Mouse (Mus musculus): Measurements from ENCODE around the gene Gbx1. TPM values are rescaled to one million over a fixed set of nuclear protein-coding genes. Genes with fewer than 3 reads are reported as not detected.

Gene Gbx1
- total and polyA plus RNA-seq, 2 experiments from 2014 or later = 4.1 to 6.5 TPM

DNA sequence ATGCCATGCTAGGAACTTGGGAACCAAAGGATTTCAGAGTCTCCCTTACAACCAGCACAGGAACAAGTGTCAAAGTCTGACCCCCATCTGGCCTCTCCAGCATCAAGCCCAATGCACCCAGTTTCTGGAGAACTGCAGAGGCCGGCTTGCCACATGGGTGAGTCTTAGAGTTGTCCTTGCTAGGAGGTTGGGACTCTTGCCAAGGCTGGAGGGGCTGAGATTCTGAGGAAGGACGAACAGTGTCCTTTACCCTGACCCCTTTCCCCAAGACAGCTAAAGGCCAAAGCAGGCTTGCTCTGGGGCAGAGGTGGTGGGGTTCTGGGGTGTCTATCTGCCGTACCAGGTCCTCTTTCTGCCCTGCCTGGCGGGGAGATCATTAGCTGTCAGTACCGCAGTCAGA, 9.5 kb upstream of the Gbx1 start:
- DNase-seq (ENCODE audit: low spot score) = no peak
- Histone ChIP-seq H3K4me1 (ENCODE audit: insufficient read depth, low read length) (no peaks in the 10 kb centered on the region), H3K9ac (replicated peaks; ENCODE audit: low read length) (no peak overlapping the region), H3K9me3 (ENCODE audit: low read length) (no peaks in the 10 kb centered on the region), H3K27ac (no peak overlapping the region), H3K4me2 (ENCODE audit: low read depth, low read length) (no peak overlapping the region), H3K36me3 (ENCODE audit: insufficient read depth, low read length) (no peaks in the 10 kb centered on the region), H3K4me3 (ENCODE audit: low read length) (no peak overlapping the region), H3K27me3 (ENCODE audit: insufficient read depth, low read length) (0 out of 2 replicates have a peak, but pooled peaks cover 4% of the 10 kb centered on the region)
- 74% methylated on average over 5 of the region's 5 CpGs for WGBS
- ATAC-seq = no peak
- TF ChIP-seq CTCF (IDR thresholded peaks at IDR 0.05; ENCODE audit: low read depth) = no peak

DNA sequence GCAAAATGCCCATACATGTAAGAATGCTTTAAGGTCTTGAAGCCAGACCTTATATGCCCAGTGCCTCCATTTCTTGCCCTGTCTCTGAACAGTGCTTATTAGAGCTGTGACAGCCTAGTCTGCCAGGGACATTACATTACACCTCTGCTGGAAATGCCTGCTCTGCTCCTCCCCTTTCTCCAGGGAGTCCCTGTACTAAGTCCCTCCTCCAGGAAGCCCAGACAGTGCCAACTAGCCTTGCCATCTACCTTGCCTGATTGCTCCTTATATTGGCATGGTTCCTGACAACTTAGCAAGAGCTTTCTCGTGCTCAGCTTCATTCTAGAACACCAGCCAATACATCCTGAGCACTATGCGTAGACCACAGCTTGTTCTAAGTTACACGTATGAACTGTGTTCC, 8.7 kb upstream of the Gbx1 start:
- H3K4me1 ChIP-seq (ENCODE audit: insufficient read depth, low read length) = no peaks in the 10 kb centered on the region
- 75% methylated on average over 3 of the region's 3 CpGs for WGBS
- TF ChIP-seq CTCF (IDR thresholded peaks at IDR 0.05; ENCODE audit: low read depth) = no peak
- 0 out of 2 replicates have a peak, but pooled peaks cover 4% of the 10 kb centered on the region for H3K27me3 ChIP-seq (ENCODE audit: insufficient read depth, low read length)
- H3K36me3 ChIP-seq (ENCODE audit: insufficient read depth, low read length) = no peaks in the 10 kb centered on the region
- H3K4me3 ChIP-seq (ENCODE audit: low read length) = no peak overlapping the region
- no peaks in the 10 kb centered on the region for H3K9me3 ChIP-seq (ENCODE audit: low read length)
- ATAC-seq = no peak
- no peak overlapping the region for H3K27ac ChIP-seq
- no peak overlapping the region for H3K4me2 ChIP-seq (ENCODE audit: low read depth, low read length)
- no peak overlapping the region for H3K9ac ChIP-seq (replicated peaks; ENCODE audit: low read length)
- DNase-seq (ENCODE audit: low spot score) = no peak

DNA sequence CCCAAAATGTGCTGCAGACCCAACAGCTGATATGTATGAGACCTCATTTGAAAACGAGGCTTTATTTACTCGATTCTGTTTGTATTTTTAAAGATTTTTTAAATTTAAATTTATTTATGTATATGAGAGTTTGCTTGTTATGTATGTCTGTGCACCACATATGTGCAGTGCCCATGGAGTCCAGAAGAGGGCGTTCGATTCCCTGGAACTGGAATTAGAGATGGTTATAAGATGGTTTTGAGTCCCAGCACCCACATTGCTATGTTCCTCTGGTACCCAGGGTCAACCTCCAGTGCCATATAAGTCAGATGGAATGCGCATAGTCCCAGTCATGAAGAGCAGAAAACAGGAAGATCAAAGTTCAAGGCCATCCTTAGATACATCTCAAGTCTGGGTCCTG, 7.3 kb upstream of the Gbx1 start:
- Histone ChIP-seq H3K27ac (no peak overlapping the region), H3K4me1 (ENCODE audit: insufficient read depth, low read length) (no peaks in the 10 kb centered on the region), H3K9ac (replicated peaks; ENCODE audit: low read length) (no peak overlapping the region), H3K4me2 (ENCODE audit: low read depth, low read length) (no peak overlapping the region), H3K9me3 (ENCODE audit: low read length) (no peaks in the 10 kb centered on the region), H3K4me3 (ENCODE audit: low read length) (no peak overlapping the region), H3K27me3 (ENCODE audit: insufficient read depth, low read length) (peaks cover 9% of the 10 kb centered on the region), H3K36me3 (ENCODE audit: insufficient read depth, low read length) (no peaks in the 10 kb centered on the region)
- no peak for DNase-seq (ENCODE audit: low spot score)
- 58% methylated on average over 5 of the region's 5 CpGs for WGBS
- TF ChIP-seq CTCF (IDR thresholded peaks at IDR 0.05; ENCODE audit: low read depth) = peak; percentile 36; the same call in 1 of the 2 replicates
- ATAC-seq = no peak

DNA sequence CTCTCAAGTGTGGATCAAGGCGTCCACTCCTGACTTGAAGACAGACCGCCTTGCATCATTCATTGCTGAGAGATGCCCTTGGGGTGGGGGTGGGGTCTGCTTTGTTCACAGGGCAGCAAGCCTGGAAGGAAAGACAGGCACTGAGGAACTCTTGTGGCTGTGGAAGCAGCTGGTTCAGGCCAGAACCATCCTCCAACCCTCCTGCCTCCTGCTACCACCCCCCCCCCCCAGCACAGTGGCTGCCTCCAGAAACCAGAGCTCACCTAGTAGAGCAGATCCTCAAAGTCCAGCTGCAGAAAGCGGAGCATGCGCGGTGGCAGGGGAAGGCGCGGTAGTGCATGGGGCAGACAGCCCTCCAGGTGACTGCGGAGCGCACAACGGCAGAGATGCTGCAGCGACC, 6.4 kb upstream of the Gbx1 start:
- DNase-seq (ENCODE audit: low spot score) = no peak
- TF ChIP-seq CTCF (IDR thresholded peaks at IDR 0.05; ENCODE audit: low read depth) = no peak
- WGBS = 53% methylated on average over 11 of the region's 11 CpGs
- Histone ChIP-seq H3K27me3 (ENCODE audit: insufficient read depth, low read length) (peaks cover 18% of the 10 kb centered on the region), H3K4me2 (ENCODE audit: low read depth, low read length) (no peak overlapping the region), H3K27ac (no peak overlapping the region), H3K9ac (replicated peaks; ENCODE audit: low read length) (no peak overlapping the region), H3K9me3 (ENCODE audit: low read length) (no peaks in the 10 kb centered on the region), H3K36me3 (ENCODE audit: insufficient read depth, low read length) (no peaks in the 10 kb centered on the region), H3K4me1 (ENCODE audit: insufficient read depth, low read length) (no peaks in the 10 kb centered on the region), H3K4me3 (ENCODE audit: low read length) (no peak overlapping the region)
- ATAC-seq = no peak

DNA sequence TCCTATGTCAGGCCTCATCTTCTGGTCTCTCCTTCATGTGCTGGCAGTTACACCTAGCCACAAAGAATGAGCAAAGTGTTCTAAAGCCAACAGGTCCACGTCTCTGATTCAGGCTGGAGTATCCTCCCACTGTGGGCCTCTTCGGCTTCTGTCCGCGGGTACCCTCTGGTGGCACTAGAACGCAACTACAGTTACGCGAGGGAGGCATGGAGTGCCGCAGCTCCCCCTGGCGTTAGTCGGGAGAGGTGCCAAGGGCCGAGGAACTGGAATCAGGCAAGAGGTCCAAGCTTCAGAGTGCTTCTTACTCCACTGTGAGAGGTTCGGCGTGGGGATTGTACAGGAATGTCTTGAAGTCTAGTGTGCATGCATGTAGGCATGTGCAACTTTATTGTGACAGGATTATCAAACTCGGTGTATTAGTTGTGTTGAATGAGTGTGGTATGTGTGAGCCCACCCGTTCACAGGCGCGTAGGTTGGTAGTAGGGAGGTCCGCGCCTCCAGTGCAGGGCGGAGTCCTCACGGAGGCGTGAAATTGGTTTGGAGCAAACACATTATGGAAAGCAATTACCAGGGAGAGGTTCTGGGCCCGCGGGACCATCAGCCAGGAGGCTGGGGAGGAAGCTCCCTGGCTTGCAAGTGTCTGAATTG, 3.2 kb upstream of the Gbx1 start:
- ATAC-seq (peak; percentile 77), DNase-seq (ENCODE audit: low spot score) (peak; percentile 94)
- H3K4me3 ChIP-seq (ENCODE audit: low read length) = no peak overlapping the region
- H3K27ac ChIP-seq = no peak overlapping the region
- 15% methylated on average over 24 of the region's 24 CpGs for WGBS
- no peaks in the 10 kb centered on the region for H3K36me3 ChIP-seq (ENCODE audit: insufficient read depth, low read length)
- peaks cover 27% of the 10 kb centered on the region for H3K27me3 ChIP-seq (ENCODE audit: insufficient read depth, low read length)
- TF ChIP-seq CTCF (IDR thresholded peaks at IDR 0.05; ENCODE audit: low read depth) = peak; percentile 100
- no peaks in the 10 kb centered on the region for H3K9me3 ChIP-seq (ENCODE audit: low read length)
- H3K4me2 ChIP-seq (ENCODE audit: low read depth, low read length) = no peak overlapping the region
- H3K4me1 ChIP-seq (ENCODE audit: insufficient read depth, low read length) = peaks cover 10% of the 10 kb centered on the region; the same call in 1 of the 2 replicates
- H3K9ac ChIP-seq (replicated peaks; ENCODE audit: low read length) = no peak overlapping the region

DNA sequence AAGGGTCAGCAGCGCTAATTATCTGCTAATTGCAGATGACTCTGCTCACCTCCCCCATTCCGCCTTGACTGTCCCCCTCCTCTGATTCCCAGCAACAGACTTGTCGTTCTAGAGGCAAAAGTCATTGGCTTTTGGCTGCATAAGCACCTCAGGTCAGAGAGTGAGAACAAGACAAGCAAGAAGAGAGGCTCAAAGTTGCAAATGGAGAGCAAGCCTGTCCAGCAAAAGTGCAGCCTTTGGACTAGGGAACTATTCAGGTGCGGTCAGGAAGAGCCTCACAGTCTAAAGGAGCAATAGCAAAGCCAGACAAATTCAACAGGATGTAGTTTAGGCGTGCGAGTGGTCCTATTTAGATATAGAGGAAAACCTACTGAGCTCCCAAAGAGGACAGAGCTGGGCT, 778 bp upstream of the Gbx1 start:
- H3K27ac ChIP-seq = no peak overlapping the region
- 15% methylated on average over 6 of the region's 6 CpGs for WGBS
- H3K36me3 ChIP-seq (ENCODE audit: insufficient read depth, low read length) = no peaks in the 10 kb centered on the region
- no peak overlapping the region for H3K9ac ChIP-seq (replicated peaks; ENCODE audit: low read length)
- peaks cover 36% of the 10 kb centered on the region for H3K27me3 ChIP-seq (ENCODE audit: insufficient read depth, low read length)
- H3K9me3 ChIP-seq (ENCODE audit: low read length) = no peaks in the 10 kb centered on the region
- no peak for DNase-seq (ENCODE audit: low spot score)
- peaks cover 10% of the 10 kb centered on the region; the same call in 1 of the 2 replicates for H3K4me1 ChIP-seq (ENCODE audit: insufficient read depth, low read length)
- ATAC-seq = no peak
- H3K4me2 ChIP-seq (ENCODE audit: low read depth, low read length) = no peak overlapping the region
- H3K4me3 ChIP-seq (ENCODE audit: low read length) = no peak overlapping the region
- TF ChIP-seq CTCF (IDR thresholded peaks at IDR 0.05; ENCODE audit: low read depth) = no peak

DNA sequence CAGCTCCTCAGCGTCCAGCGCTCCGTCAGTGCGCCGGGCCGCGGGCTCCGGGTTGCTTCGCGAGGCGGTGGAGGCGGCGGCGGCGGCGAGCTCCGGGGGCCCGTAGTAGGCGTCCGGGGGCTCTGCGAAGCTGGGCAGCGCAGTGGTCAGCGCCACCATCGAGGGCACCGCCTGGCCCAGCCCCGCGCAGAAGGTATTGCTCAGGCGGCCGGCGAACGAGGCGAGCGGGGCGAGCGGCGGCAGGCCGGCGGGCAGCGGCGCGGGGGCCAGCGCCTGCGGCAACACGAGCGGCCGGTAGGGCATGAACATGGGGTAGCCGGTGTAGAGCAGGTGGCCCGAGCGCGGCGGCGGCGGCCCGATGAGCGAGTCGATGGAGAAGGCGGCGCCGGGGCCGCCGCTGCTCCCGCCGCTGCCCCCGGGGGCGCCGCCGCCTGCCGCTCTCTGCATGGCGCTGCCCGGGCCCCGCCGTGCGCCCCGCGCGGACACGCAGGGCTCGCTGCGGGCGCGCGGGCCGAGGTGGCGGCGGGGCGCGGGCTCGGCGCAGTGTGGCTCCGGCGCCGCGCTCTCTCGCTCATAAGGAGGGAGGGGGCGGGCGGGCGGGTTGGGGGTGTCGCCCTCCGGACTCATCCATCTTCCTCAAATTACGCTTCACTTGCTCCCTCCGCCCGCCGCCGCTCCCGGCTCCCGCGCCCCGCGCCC, 663 bp downstream of the Gbx1 start:
- ATAC-seq (peak; percentile 46; the same call in 1 of the 2 replicates), DNase-seq (ENCODE audit: low spot score) (peak; percentile 24)
- no peak for TF ChIP-seq CTCF (IDR thresholded peaks at IDR 0.05; ENCODE audit: low read depth)
- Histone ChIP-seq H3K27me3 (ENCODE audit: insufficient read depth, low read length) (peaks cover 36% of the 10 kb centered on the region), H3K27ac (no peak overlapping the region), H3K9me3 (ENCODE audit: low read length) (no peaks in the 10 kb centered on the region), H3K4me1 (ENCODE audit: insufficient read depth, low read length) (peaks cover 10% of the 10 kb centered on the region; the same call in 1 of the 2 replicates), H3K9ac (replicated peaks; ENCODE audit: low read length) (peak overlapping the region; percentile 45; the same call in 1 of the 2 replicates), H3K36me3 (ENCODE audit: insufficient read depth, low read length) (no peaks in the 10 kb centered on the region), H3K4me2 (ENCODE audit: low read depth, low read length) (peak overlapping the region; percentile 88), H3K4me3 (ENCODE audit: low read length) (peak overlapping the region; percentile 46)
- WGBS = 1% methylated on average over 51 of the region's 109 CpGs
